Mouse (Mus musculus) heart, embryonic 12.5 days (tissue): ENCODE measurements at regions not wholly inside any gene's neighbourhood (a gene's known extent, or its start where the extent isn't known, plus 50 kb on each side); places are given as distances from the start of the nearest gene placed in this dataset.

Experiments used
- ATAC-seq: fragments of 200-750 bp; cut with Nextera tagmentation; 2 replicates; pipeline ENCODE4 v1.8.0; 2017; ENCODE audit warnings: moderate TSS enrichment, moderate library complexity; ENCODE audit not compliant: insufficient number of reproducible peaks, low FRiP score
- H3K27ac ChIP-seq: fragments of 300-500 bp; sonication (generic); 2 replicates; pipeline ENCODE4 v1.5.1; 2016; ENCODE audit warnings: mild to moderate bottlenecking, moderate library complexity; ENCODE audit not compliant: poor library complexity, severe bottlenecking
- H3K27me3 ChIP-seq: fragments of 300-500 bp; sonication (generic); replicated peaks from 2 replicates; pipeline ENCODE4 v1.6.1; 2016; ENCODE audit warnings: mild to moderate bottlenecking, moderate library complexity
- H3K36me3 ChIP-seq: fragments of 300-500 bp; sonication (generic); 2 replicates; pipeline ENCODE4 v1.6.1; 2016; ENCODE audit warnings: mild to moderate bottlenecking, moderate library complexity
- H3K4me1 ChIP-seq: fragments of 300-500 bp; sonication (generic); replicated peaks from 2 replicates; pipeline ENCODE4 v1.6.1; 2016; ENCODE audit warnings: mild to moderate bottlenecking
- H3K4me2 ChIP-seq: fragments of 300-500 bp; sonication (generic); 2 replicates; pipeline ENCODE4 v1.6.1; 2016; ENCODE audit warnings: mild to moderate bottlenecking, moderate library complexity
- H3K4me3 ChIP-seq: fragments of 300-500 bp; sonication (generic); 2 replicates; pipeline ENCODE4 v1.5.1; 2016; ENCODE audit warnings: mild to moderate bottlenecking
- H3K9ac ChIP-seq: fragments of 300-500 bp; sonication (generic); 2 replicates; pipeline ENCODE4 v1.6.1; 2016; ENCODE audit warnings: mild to moderate bottlenecking, moderate library complexity
- H3K9me3 ChIP-seq: fragments of 300-500 bp; sonication (generic); replicated peaks from 2 replicates; pipeline ENCODE4 v1.6.1; 2016; ENCODE audit warnings: mild to moderate bottlenecking, moderate library complexity
- WGBS: fragments of 180-500 bp; shearing (Covaris S2); methylation state at CpG from one replicate; pipeline ENCODE4 v1.1.7; 2016; 5-methylcytosine and 5-hydroxymethylcytosine counted together

- no peak overlapping the region for H3K4me2 ChIP-seq
- 61% methylated on average over 1 of the region's 1 CpGs for WGBS
- H3K36me3 ChIP-seq = no peaks in the 10 kb centered on the region
- H3K27ac ChIP-seq = no peak overlapping the region
- no peak for ATAC-seq
- H3K4me3 ChIP-seq = no peak overlapping the region
- no peaks in the 10 kb centered on the region for H3K4me1 ChIP-seq
- H3K27me3 ChIP-seq = no peaks in the 10 kb centered on the region
- H3K9me3 ChIP-seq = no peaks in the 10 kb centered on the region
- H3K9ac ChIP-seq = no peak overlapping the region
Measured at GRCm38 (mm10) chr10:44939403-44939802, 127.6 kb upstream of the Prep start.

DNA sequence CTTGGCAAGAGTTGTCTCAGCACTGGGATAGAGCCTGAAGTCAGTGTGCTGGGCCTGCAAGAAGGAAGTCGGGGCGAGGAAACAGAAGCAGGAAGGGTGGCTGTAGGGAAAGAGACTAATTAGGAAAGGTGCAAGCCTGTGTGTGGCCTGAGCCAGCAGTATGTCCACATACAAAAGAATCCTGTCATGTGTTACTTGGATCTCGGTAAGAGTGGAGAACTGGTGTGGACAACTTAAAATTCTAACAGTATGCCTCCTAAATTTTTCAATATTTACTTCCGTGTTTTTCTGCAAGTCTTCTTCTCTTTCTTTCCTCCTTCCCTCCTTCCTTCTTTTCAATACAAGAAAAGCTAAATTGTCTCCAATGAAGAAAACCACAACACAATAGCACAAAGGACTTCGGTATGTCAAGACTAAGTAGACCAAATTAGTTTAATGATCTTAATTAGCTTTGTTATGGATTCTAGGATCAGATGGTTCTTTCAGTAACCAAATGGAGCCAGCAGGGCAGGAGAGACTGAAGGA lies 130.0 kb upstream of the Prep start:
- H3K36me3 ChIP-seq = no peaks in the 10 kb centered on the region
- no peak overlapping the region for H3K9ac ChIP-seq
- H3K27me3 ChIP-seq = no peaks in the 10 kb centered on the region
- no peak overlapping the region for H3K4me2 ChIP-seq
- no peak overlapping the region for H3K4me3 ChIP-seq
- no peak overlapping the region for H3K27ac ChIP-seq
- ATAC-seq = no peak
- no peaks in the 10 kb centered on the region for H3K4me1 ChIP-seq
- WGBS = 86% methylated on average over 5 of the region's 5 CpGs
- no peaks in the 10 kb centered on the region for H3K9me3 ChIP-seq

DNA sequence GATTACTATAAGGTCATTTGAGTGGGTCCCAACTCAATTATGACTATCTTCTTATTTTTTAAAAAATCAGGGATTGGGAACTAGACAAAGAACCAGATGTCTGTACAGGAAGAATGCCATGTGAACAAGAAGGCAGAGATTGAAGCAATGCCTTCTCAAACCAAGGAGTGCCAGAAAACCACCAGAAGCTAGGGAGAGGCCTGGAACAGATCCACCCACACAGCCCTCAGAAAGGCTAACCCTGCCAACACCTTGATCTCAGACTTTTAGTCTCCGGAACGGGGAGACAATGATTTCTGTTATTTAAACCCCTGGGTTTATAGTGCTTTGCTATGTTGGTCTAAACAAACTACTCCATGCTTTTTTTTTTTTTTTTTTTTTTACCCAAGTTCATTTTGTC lies 136.2 kb upstream of the Prep start:
- H3K4me2 ChIP-seq = no peak overlapping the region
- no peaks in the 10 kb centered on the region for H3K4me1 ChIP-seq
- no peaks in the 10 kb centered on the region for H3K27me3 ChIP-seq
- WGBS = 54% methylated on average over 2 of the region's 2 CpGs
- H3K4me3 ChIP-seq = no peak overlapping the region
- H3K9me3 ChIP-seq = no peaks in the 10 kb centered on the region
- no peak overlapping the region for H3K27ac ChIP-seq
- no peaks in the 10 kb centered on the region for H3K36me3 ChIP-seq
- no peak overlapping the region for H3K9ac ChIP-seq
- no peak for ATAC-seq

- Histone ChIP-seq H3K27ac (no peak overlapping the region), H3K9ac (no peak overlapping the region), H3K4me1 (no peaks in the 10 kb centered on the region), H3K4me2 (no peak overlapping the region), H3K4me3 (no peak overlapping the region), H3K27me3 (no peaks in the 10 kb centered on the region), H3K36me3 (no peaks in the 10 kb centered on the region), H3K9me3 (no peaks in the 10 kb centered on the region)
- WGBS = 79% methylated on average over 8 of the region's 8 CpGs
- no peak for ATAC-seq
Measured at GRCm38 (mm10) chr10:44913751-44914388, 153.1 kb upstream of the Prep start.

DNA sequence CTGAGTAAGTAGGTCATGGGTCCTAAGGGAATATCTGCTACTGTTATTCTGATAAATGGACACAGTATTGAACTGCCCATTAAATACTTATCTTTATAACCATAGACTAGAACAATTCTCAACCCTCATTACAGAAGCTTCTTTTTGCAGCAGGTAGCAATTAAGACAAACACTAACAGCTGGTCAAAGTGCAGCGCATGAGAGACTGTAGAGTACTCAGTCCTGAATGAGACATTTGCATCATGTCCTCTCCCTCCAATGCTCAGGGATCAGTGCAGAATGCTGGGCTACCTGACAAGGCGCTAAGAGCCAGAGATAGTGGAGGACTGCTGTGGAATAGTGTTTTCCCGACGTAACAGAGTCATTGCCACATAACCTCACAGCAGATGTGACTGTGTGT lies 162.5 kb upstream of the Prep start:
- Histone ChIP-seq H3K9me3 (peaks cover 4% of the 10 kb centered on the region), H3K4me1 (no peaks in the 10 kb centered on the region), H3K27ac (no peak overlapping the region), H3K4me3 (no peak overlapping the region), H3K4me2 (no peak overlapping the region), H3K27me3 (no peaks in the 10 kb centered on the region), H3K36me3 (no peaks in the 10 kb centered on the region), H3K9ac (no peak overlapping the region)
- no peak for ATAC-seq
- WGBS = 88% methylated on average over 4 of the region's 4 CpGs

GRCm38 (mm10) chr10:44901203-44901602 lies 165.8 kb upstream of the Prep start:
- H3K4me3 ChIP-seq = no peak overlapping the region
- ATAC-seq = no peak

DNA sequence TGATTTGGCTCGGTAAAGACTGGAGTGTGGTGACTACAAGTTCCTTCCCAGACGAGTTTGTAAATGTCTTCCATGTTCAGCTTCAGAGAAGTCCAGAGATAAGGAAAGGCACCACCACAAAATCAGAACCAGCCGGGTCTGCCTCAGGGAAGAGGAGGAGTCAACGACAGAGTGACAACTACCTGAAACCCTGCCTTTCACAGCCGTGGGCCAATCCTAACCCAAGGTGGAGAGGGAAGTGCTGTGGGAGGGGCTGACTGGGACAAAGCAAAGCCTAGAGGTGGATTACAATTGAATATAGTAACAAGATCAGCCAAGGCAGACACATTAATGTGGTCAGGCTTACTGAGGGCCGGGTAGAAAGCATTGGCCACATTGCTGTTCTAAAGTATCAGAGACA lies 174.9 kb upstream of the Prep start:
- H3K27ac ChIP-seq = no peak overlapping the region
- H3K4me3 ChIP-seq = no peak overlapping the region
- 39% methylated on average over 6 of the region's 6 CpGs for WGBS
- no peak overlapping the region for H3K9ac ChIP-seq
- H3K36me3 ChIP-seq = no peaks in the 10 kb centered on the region
- no peak overlapping the region for H3K4me2 ChIP-seq
- H3K27me3 ChIP-seq = 0 out of 2 replicates have a peak, but pooled peaks cover 4% of the 10 kb centered on the region
- no peaks in the 10 kb centered on the region for H3K4me1 ChIP-seq
- no peaks in the 10 kb centered on the region for H3K9me3 ChIP-seq
- no peak for ATAC-seq

More at GRCm38 (mm10) chr10:44901203-44901602, 165.8 kb upstream of the Prep start:
- no peaks in the 10 kb centered on the region for H3K4me1 ChIP-seq
- H3K9me3 ChIP-seq = peaks cover 4% of the 10 kb centered on the region
- H3K27ac ChIP-seq = no peak overlapping the region
- H3K36me3 ChIP-seq = no peaks in the 10 kb centered on the region
- no peaks in the 10 kb centered on the region for H3K27me3 ChIP-seq
- 74% methylated on average over 2 of the region's 2 CpGs for WGBS
- H3K4me2 ChIP-seq = no peak overlapping the region
- H3K9ac ChIP-seq = no peak overlapping the region

GRCm38 (mm10) chr10:44887081-44887683 lies 179.8 kb upstream of the Prep start:
- Histone ChIP-seq H3K27me3 (0 out of 2 replicates have a peak, but pooled peaks cover 6% of the 10 kb centered on the region), H3K9ac (no peak overlapping the region), H3K4me2 (no peak overlapping the region), H3K36me3 (no peaks in the 10 kb centered on the region), H3K27ac (no peak overlapping the region), H3K4me1 (no peaks in the 10 kb centered on the region), H3K4me3 (no peak overlapping the region), H3K9me3 (no peaks in the 10 kb centered on the region)
- 50% methylated on average over 14 of the region's 14 CpGs for WGBS
- no peak for ATAC-seq

GRCm38 (mm10) chr10:44881967-44882366 lies 185.0 kb upstream of the Prep start:
- Histone ChIP-seq H3K4me1 (no peaks in the 10 kb centered on the region), H3K36me3 (no peaks in the 10 kb centered on the region), H3K4me2 (no peak overlapping the region), H3K27ac (no peak overlapping the region), H3K27me3 (0 out of 2 replicates have a peak, but pooled peaks cover 2% of the 10 kb centered on the region), H3K4me3 (no peak overlapping the region), H3K9me3 (no peaks in the 10 kb centered on the region), H3K9ac (no peak overlapping the region)
- WGBS = 74% methylated on average over 2 of the region's 2 CpGs
- no peak for ATAC-seq

DNA sequence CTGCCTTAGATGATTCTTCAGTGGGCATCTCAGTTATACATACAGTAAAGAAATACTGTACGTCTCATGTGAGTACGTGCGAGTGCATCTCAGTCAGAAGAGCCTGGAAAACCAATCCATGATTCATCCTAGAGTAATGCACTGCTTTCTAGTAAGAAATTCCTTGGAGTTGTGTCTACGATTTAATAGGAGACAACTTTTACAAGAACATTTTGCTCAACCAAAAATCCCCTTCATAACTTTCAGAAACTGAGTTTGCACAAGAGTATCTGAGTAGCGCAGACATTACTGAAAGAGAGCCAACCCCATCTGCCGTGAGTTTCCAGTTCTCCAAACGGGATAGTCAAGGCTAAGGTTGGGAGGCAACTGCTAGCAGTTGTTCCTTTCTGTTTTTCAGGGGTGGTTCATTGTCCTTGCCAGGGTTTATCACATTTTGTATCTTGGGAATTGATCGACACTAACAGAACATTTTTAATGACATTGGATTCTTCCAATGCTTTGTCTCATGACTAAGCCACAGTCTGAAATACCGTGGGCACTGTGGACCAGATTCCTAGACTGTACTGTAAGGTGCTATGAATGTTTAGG lies 189.8 kb upstream of the Prep start:
- no peak overlapping the region for H3K9ac ChIP-seq
- WGBS = 85% methylated on average over 9 of the region's 9 CpGs
- H3K9me3 ChIP-seq = no peaks in the 10 kb centered on the region
- ATAC-seq = no peak
- H3K27ac ChIP-seq = no peak overlapping the region
- no peaks in the 10 kb centered on the region for H3K27me3 ChIP-seq
- no peaks in the 10 kb centered on the region for H3K4me1 ChIP-seq
- no peaks in the 10 kb centered on the region for H3K36me3 ChIP-seq
- H3K4me3 ChIP-seq = no peak overlapping the region
- H3K4me2 ChIP-seq = no peak overlapping the region

DNA sequence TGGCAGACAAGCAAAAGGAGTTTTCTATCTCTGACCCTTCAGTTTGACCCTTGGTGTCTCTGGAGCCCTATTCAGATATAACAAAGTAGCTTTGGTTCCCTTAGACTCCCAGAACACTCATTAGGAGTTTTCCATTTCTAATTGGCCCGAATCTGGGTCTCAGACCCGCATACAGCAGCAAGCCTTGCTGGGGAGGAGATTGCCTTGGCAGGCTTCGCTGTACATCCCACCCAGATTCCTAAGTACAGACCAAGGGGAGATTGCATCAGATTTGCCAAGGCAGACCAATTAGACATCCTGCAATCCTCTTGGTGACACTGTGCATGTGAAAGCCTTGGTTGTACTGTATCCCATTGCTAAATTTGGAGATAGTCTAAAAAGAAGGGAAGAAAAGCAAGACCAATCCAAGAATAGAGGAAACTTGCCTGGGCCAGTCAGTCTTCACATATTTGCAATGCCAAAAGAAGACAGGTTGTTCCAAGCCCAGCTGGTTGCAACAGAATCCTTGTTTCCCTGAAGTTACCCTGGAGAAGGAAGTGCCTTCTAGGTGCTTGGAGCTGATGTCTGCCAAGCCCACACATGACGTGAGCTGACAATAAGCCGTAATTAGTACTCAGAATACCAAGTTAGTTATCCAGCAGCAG lies 193.2 kb upstream of the Prep start:
- Histone ChIP-seq H3K4me1 (no peaks in the 10 kb centered on the region), H3K4me3 (no peak overlapping the region), H3K4me2 (no peak overlapping the region), H3K27ac (no peak overlapping the region), H3K9ac (no peak overlapping the region), H3K36me3 (no peaks in the 10 kb centered on the region), H3K27me3 (no peaks in the 10 kb centered on the region), H3K9me3 (no peaks in the 10 kb centered on the region)
- 72% methylated on average over 5 of the region's 5 CpGs for WGBS
- ATAC-seq = no peak
